Mouse (Mus musculus): Measurements from ENCODE around the gene Fbxo17.

Gene Fbxo17

GRCm38 (mm10) chr7:28766910-28767309 lies 50.3 kb downstream of the Fbxo17 start:
- DNase-seq (ENCODE audit: low spot score in 2 of 2): no peak

DNA sequence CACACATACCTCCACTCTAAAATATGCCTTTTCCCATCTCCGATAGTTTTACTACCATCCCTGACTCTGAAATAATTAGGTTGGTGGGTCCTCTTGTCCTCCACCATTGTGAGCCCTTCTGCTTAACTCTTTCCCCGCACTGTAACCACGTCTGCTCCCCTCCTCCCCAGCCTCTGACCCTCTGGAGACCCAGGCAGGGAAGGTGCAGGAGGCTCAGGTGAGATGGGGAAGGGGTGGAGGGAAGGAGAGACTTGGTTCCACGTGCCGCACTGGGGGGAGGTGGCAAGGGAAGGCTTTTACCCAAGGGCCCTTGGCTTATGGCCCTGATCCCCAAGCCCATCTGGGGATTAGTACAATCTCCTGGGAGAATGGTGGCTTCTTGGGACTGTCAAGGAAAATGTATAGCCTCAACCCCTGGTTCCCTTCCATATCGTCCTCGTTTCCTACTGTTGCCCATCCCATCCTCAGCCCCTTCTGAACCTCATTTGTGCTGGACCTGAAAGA lies 50.9 kb downstream of the Fbxo17 start, which contains the start of gene Nfkbib:
Gene Nfkbib (minus strand): TSS at position 51 of the 504 bp plus-strand sequence.
- no peak for DNase-seq (ENCODE audit: low spot score in 2 of 2)

- no peak for DNase-seq (ENCODE audit: low spot score in 2 of 2)
These were observed 52.9 kb downstream of the Fbxo17 start for GRCm38 (mm10) chr7:28769414-28769958.

GRCm38 (mm10) chr7:28770309-28770708 lies 53.7 kb downstream of the Fbxo17 start:
- DNase-seq (ENCODE audit: low spot score in 2 of 2): no peak

DNA sequence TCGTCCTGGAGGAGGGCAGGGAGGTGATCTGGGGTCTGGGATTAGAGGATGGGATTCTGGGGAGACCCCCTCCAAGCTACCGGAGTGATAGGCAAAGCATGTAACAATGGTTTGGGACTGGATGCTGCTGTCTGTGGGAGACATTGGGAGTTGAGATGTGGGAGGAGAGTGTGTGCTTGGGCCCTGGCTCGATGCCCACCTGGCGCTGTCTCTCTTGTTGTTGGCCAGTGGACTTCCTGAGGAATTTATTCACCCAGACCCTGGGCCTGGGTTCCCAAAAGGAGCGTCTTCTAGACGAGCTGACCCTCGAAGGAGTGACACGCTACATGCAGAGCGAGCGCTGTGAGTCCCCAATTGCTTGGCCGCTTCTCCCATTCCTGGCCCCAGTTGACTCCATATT lies 55.3 kb downstream of the Fbxo17 start:
- no peak for DNase-seq (ENCODE audit: low spot score in 2 of 2)

DNA sequence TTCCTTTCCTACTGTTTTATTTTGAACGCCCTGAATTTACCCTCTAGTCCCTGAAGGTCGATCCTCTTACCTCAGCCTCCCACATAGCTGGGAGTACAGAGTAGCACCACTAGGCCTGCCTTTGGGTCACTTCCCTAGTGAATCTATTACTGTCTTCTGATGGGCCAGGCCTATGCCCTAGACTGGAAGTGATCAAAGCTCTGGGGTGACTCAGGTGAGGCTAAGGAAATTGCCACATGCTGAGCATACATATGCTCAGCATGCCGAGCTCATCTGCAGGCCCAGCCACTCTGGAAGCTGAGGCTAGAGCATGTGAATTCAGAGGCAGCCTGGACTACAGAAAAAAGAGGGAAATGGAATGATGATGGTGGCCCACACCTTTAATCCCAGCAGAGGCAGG lies 56.6 kb downstream of the Fbxo17 start:
- DNase-seq (ENCODE audit: low spot score in 2 of 2): no peak

DNA sequence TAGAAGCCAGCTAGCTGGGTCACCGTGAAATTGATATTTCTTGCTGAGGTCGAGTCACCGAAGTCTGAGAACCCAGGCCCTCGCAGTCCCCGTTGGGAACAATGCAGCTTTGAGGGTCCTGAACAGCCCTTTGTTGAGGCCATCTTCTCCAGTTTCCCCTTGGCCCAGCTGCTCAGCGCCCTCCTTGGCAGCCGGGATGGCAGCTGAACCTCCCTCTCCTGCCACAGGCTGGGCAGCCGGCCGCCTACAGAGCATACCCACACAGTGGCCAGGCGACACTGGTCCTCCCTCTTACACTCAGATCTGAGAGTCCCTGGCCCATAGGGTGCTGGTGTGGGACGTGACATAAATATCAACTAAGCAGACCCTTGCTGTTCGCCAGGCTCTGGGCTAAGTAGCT lies 57.6 kb downstream of the Fbxo17 start:
- no peak for DNase-seq (ENCODE audit: low spot score in 2 of 2)

- DNase-seq (ENCODE audit: low spot score in 2 of 2): no peak
These were observed 58.5 kb downstream of the Fbxo17 start for GRCm38 (mm10) chr7:28775129-28775528.

DNA sequence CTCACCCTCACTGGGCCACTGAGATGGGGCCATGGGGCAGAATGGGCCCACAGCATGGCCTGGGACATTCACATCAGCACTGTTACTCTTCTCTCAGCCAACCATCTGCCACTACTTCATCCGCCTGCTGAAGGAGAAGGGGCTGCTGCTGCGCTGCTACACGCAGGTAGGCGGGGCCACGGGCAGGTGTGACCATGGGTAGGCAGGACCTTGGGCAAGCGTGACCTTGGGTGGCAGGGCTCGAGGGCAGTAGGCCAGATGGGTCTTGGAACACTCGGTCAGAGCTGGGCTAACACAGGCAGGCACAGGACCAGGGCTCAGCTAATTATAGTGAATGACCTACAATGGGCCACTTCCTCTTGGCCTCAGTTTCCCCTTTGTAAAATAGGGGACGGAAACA lies 62.2 kb downstream of the Fbxo17 start:
- no peak for DNase-seq (ENCODE audit: low spot score in 2 of 2)

DNA sequence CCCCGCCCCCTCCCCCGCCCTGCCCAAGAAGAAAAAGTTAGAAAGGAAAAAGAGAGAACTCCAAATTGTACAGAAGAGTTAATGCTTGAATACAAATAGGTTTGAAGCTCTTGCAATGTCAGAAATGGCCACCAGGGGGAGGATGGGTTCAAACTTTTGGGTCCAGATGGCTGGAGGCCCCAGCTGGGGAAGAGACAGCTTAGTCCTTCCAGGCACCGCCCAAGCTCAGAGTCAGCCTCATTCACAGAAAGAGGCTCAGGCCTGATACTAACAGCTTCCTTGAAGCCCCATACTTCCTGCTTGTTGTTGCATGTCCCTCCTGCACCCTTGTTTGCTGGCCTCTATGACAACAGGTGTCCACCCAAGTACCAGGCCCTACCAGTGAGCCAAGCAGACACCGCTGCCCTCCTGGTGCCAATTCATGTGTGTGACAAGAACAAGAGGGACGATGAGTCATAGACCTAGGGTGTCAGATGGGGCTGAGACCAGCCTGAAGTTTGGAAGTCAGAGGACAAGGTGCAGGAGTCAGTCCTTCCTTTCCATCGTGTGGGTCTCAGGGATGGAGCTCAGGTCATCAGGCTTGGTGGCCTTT lies 63.6 kb downstream of the Fbxo17 start:
- DNase-seq (ENCODE audit: low spot score in 2 of 2): peak; percentile 91 to 96

DNA sequence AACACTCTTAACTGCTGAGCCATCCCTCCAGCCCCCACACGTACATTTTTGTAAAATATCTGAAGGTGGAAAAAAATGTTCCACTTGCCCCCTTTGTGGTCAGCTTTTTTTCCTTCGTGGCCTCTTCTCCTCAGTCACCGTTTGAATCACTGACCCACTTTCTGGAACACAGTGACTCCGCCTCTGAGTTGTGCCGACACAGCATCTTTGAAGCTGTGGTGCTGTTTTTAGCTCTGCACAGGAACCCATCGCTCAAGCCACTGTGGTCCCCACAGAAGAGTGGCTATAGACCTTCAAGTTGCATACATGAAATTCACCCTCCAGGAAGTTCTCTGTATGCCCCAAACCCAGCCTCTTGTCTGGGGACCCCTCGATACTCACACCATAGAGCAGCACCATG lies 64.3 kb downstream of the Fbxo17 start:
- peak; percentile 67 to 76 for DNase-seq (ENCODE audit: low spot score in 2 of 2)

GRCm38 (mm10) chr7:28781261-28781663 lies 64.7 kb downstream of the Fbxo17 start:
- peak; percentile 80 to 86 for DNase-seq (ENCODE audit: low spot score in 2 of 2)

DNA sequence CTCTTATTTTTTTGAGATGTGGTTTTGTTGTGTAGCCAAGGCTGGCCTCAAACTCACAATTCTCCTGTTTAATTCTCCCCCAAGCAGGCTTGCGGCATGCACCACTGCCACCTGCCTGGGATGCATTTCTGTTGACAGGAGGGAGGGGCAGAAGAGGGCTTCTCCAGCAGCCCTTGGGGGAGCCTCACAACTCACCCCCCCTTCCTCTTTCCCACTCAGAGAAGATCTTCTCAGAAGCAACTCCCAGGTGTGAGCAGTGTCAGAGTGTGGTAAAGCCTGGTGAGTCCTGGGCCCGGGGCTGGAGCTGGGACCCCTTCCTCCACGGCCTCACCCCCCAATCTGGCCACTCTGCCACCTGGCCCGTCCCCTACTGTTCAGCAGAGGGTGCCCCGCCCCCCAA lies 68.6 kb downstream of the Fbxo17 start:
- DNase-seq (ENCODE audit: low spot score in 2 of 2): peak; percentile 49 to 66
